Mouse (Mus musculus) retina, postnatal 1 day (tissue): ENCODE data around the gene Papolb.

Source experiments
- DNase-seq: peaks from one replicate; pipeline ENCODE4 v3.0.0-alpha.2; 2012

Gene Papolb

GRCm38 (mm10) chr5:142529915-142530314 is at the start of gene Papolb:
Papolb (minus strand) TSS chr5:142530076.
- DNase-seq: peak; percentile 37

GRCm38 (mm10) chr5:142578192-142578591 is 48.3 kb upstream of the Papolb start:
- DNase-seq: no peak

GRCm38 (mm10) chr5:142576832-142577231 is 47.0 kb upstream of the Papolb start:
- peak; percentile 41 for DNase-seq

- no peak for DNase-seq
These were observed 44.6 kb upstream of the Papolb start for GRCm38 (mm10) chr5:142574323-142575057.

GRCm38 (mm10) chr5:142564606-142565005 is 34.7 kb upstream of the Papolb start:
- DNase-seq: no peak

- no peak for DNase-seq
These were observed 30.4 kb upstream of the Papolb start for GRCm38 (mm10) chr5:142560261-142560660.

- DNase-seq: peak; percentile 77
These were observed 27.7 kb upstream of the Papolb start for GRCm38 (mm10) chr5:142557397-142558067.

GRCm38 (mm10) chr5:142556721-142557120 is 26.8 kb upstream of the Papolb start:
- no peak for DNase-seq

GRCm38 (mm10) chr5:142555866-142556265 is 26.0 kb upstream of the Papolb start:
- DNase-seq: no peak

- peak; percentile 98 for DNase-seq
These were observed 21.1 kb upstream of the Papolb start, which contains the start of gene Radil for GRCm38 (mm10) chr5:142550706-142551652. Radil (minus strand) TSS chr5:142551098.

- peak; percentile 63 for DNase-seq
These were observed 20.3 kb upstream of the Papolb start for GRCm38 (mm10) chr5:142549961-142550705.

- no peak for DNase-seq
These were observed 19.6 kb upstream of the Papolb start for GRCm38 (mm10) chr5:142549441-142549840.

- DNase-seq: no peak
These were observed 17.2 kb upstream of the Papolb start for GRCm38 (mm10) chr5:142547066-142547465.

- peak; percentile 42 for DNase-seq
These were observed 16.5 kb upstream of the Papolb start for GRCm38 (mm10) chr5:142546344-142546743.

- no peak for DNase-seq
These were observed 15.3 kb upstream of the Papolb start for GRCm38 (mm10) chr5:142545014-142545795.

GRCm38 (mm10) chr5:142537286-142537685 is 7.4 kb upstream of the Papolb start:
- DNase-seq: no peak

- DNase-seq: no peak
These were observed 5.5 kb upstream of the Papolb start for GRCm38 (mm10) chr5:142535388-142535787.

GRCm38 (mm10) chr5:142524711-142525464 is 5.0 kb downstream of the Papolb start:
- peak; percentile 90 for DNase-seq

- no peak for DNase-seq
These were observed 8.5 kb downstream of the Papolb start for GRCm38 (mm10) chr5:142521195-142521866.

- DNase-seq: no peak
These were observed 9.5 kb downstream of the Papolb start for GRCm38 (mm10) chr5:142520360-142520759.
